Mouse (Mus musculus) midbrain, embryonic 12.5 days (tissue): ENCODE measurements at regions not wholly inside any gene's neighbourhood (a gene's known extent, or its start where the extent isn't known, plus 50 kb on each side); places are given as distances from the start of the nearest gene placed in this dataset.
"Not testable (repeated sequence)": the region's sequence is repeated elsewhere in the genome, so short reads cannot be mapped to it uniquely, and the experiment has no call there.

ENCODE experiments used
- ATAC-seq: fragments of 200-750 bp; cut with Nextera tagmentation; 2 replicates; pipeline ENCODE4 v1.8.0; 2017; ENCODE audit warnings: low read depth, moderate TSS enrichment, moderate library complexity; ENCODE audit not compliant: low FRiP score
- H3K27ac ChIP-seq: fragments of 300-500 bp; sonication (generic); replicated peaks from 2 replicates; pipeline ENCODE4 v1.5.1; 2016; ENCODE audit warnings: mild to moderate bottlenecking
- H3K27me3 ChIP-seq: fragments of 300-500 bp; sonication (generic); 2 replicates; pipeline ENCODE4 v1.6.1; 2016; ENCODE audit warnings: mild to moderate bottlenecking
- H3K36me3 ChIP-seq: fragments of 300-500 bp; sonication (generic); 2 replicates; pipeline ENCODE4 v1.6.1; 2016
- H3K4me1 ChIP-seq: fragments of 300-500 bp; sonication (generic); 2 replicates; pipeline ENCODE4 v1.6.1; 2016
- H3K4me2 ChIP-seq: fragments of 300-500 bp; sonication (generic); replicated peaks from 2 replicates; pipeline ENCODE4 v1.6.1; 2016; ENCODE audit warnings: mild to moderate bottlenecking, moderate library complexity
- H3K4me3 ChIP-seq: fragments of 300-500 bp; sonication (generic); 2 replicates; pipeline ENCODE4 v1.5.1; 2016; ENCODE audit warnings: mild to moderate bottlenecking
- H3K9ac ChIP-seq: fragments of 300-500 bp; sonication (generic); replicated peaks from 2 replicates; pipeline ENCODE4 v1.6.1; 2016; ENCODE audit warnings: mild to moderate bottlenecking, moderate library complexity
- H3K9me3 ChIP-seq: fragments of 300-500 bp; sonication (generic); 2 replicates; pipeline ENCODE4 v1.6.1; 2016; ENCODE audit warnings: mild to moderate bottlenecking
- WGBS: fragments of 180-500 bp; shearing (Covaris S2); methylation state at CpG from one replicate; pipeline ENCODE4 v1.1.7; 2016; 5-methylcytosine and 5-hydroxymethylcytosine counted together

DNA sequence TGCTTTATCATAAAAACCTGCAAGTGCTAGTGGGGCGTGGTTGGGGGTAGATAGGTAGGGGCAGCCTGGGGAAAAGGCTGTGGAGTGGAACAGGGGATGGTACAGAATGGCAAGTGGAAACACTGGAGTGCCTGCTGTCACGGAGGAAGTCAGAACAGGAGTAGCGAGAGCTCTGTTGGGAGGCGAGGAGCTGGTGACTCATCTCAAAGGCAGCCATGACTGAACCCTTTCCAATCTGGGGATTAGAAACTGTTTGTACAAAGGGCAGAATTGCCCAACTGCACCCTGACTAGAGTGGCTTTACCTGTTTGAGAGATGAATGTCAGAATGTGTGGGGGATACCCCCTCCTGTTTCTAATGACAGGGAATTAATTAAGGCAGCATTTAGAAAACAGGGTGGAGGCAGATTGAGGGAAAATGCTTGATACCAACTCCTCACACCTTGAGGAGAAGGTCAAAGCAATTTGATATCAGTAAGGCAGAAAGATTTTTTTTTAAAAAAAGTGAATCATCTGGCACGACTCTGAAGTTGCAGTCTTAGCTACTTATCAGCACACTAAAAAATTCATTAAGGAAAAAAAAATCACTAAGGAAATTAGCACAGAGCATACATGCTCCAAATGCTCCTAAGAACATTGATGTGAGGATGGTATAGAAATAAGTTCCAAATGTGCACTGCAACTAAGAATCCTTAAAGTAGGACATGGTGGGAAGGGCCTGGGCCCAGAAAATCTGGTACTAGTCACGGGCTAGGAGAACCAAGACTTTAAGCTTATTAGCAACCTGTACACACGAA, 54.7 kb upstream of the Usp25 start:
- H3K4me1 ChIP-seq = no peaks in the 10 kb centered on the region
- no peaks in the 10 kb centered on the region for H3K9me3 ChIP-seq
- H3K27me3 ChIP-seq = no peaks in the 10 kb centered on the region
- H3K4me3 ChIP-seq = no peak overlapping the region
- no peaks in the 10 kb centered on the region for H3K36me3 ChIP-seq
- no peak for ATAC-seq
- 74% methylated on average over 7 of the region's 7 CpGs for WGBS
- H3K9ac ChIP-seq = no peak overlapping the region
- no peak overlapping the region for H3K27ac ChIP-seq
- H3K4me2 ChIP-seq = no peak overlapping the region

DNA sequence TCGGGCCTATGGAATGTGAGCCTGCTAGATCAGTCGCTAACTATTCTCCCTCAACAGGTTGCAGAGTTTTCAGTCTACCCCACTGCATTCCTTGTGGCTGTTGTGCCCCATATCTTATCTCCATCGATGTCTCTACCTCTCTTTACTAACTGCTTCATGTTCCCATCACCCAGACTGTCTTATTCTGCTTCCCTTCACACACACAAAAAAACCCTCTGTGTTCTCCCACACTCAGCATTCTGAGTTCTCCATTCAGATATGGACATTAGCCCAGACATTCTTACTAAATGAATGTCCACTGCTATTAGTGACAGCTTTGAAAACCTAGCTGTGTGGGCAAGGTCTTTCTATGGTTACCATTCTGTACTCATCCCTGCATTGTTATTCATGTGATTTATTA, 56.0 kb upstream of the Usp25 start:
- H3K9me3 ChIP-seq = no peaks in the 10 kb centered on the region
- H3K36me3 ChIP-seq = no peaks in the 10 kb centered on the region
- ATAC-seq = no peak
- no peaks in the 10 kb centered on the region for H3K27me3 ChIP-seq
- H3K27ac ChIP-seq = no peak overlapping the region
- no peak overlapping the region for H3K4me3 ChIP-seq
- WGBS = 74% methylated on average over 3 of the region's 3 CpGs
- H3K4me1 ChIP-seq = no peaks in the 10 kb centered on the region
- no peak overlapping the region for H3K9ac ChIP-seq
- H3K4me2 ChIP-seq = no peak overlapping the region

DNA sequence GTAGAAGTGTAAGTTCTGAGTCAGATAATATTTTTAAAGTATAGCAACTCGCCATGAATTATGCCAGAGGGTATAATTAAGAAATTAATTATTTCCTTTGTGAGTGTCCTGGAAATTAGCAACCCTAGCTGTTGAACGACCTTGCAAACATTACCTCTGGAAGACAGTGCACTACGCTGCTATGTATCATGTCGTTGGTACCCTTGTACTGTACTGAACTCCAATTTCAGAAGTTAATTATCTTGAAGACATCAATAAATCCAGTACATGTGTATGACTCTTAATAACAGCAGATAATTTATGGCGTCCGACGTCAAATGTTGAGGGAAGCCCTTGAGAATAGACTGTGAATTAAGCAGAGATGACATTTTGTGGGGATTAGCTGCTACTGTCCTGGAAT, 56.4 kb upstream of the Usp25 start:
- H3K9ac ChIP-seq = no peak overlapping the region
- H3K4me2 ChIP-seq = no peak overlapping the region
- WGBS = 87% methylated on average over 7 of the region's 7 CpGs
- H3K9me3 ChIP-seq = no peaks in the 10 kb centered on the region
- H3K36me3 ChIP-seq = no peaks in the 10 kb centered on the region
- H3K4me1 ChIP-seq = no peaks in the 10 kb centered on the region
- ATAC-seq = no peak
- H3K27me3 ChIP-seq = no peaks in the 10 kb centered on the region
- H3K4me3 ChIP-seq = no peak overlapping the region
- no peak overlapping the region for H3K27ac ChIP-seq

DNA sequence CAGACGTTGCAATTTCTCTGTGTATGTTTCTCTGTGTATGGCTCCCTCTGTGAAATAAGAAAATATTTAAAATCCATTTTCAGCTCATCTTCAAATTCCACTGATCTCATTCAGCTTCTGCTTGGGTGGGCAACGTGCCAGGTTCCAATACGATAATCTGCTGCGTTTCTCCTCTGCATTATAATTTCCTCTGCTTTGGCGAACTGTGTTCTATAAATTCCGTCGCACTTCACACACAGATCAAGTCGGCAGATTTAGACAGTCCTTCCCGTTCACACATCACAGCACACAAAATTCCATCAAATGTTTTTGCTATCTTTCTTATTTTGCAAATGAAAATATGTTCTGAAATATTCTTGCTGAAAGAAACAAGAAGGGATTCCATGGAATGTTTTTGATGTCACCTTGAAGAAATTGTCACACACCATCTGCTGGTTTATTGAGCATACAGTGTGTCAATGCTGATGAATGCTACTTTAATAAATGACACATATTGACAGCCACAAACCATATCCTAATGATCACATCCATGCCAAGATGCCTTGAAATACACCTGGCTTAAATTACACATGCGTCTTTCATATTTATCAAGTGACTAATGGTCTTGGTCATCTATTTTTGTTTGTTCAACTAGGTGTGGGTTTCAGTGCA, 62.5 kb upstream of the Usp25 start:
- no peak overlapping the region for H3K27ac ChIP-seq
- no peak overlapping the region for H3K9ac ChIP-seq
- WGBS = 86% methylated on average over 10 of the region's 10 CpGs
- H3K4me2 ChIP-seq = no peak overlapping the region
- H3K4me3 ChIP-seq = no peak overlapping the region
- no peaks in the 10 kb centered on the region for H3K9me3 ChIP-seq
- H3K27me3 ChIP-seq = no peaks in the 10 kb centered on the region
- H3K4me1 ChIP-seq = no peaks in the 10 kb centered on the region
- no peak for ATAC-seq
- no peaks in the 10 kb centered on the region for H3K36me3 ChIP-seq

DNA sequence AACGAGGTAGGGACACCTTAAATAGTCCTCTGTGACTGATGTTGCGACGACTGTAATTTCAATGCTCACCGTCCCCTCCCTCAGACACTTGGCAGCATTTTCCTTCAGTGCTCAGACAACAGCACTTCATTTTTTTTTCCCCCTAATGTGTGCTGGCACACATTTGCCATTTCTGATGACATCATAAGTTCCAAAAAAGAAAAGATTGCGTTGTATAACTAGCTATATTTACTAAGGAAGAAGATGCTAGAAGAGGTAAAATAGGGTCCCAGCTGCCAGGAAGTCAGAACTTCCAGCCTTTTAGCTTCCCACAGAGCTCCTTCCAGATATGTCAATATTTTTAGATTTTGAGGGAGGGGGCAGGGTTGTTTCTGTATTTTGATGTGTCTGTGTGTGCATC, 66.5 kb upstream of the Usp25 start:
- Histone ChIP-seq H3K4me1 (no peaks in the 10 kb centered on the region), H3K36me3 (no peaks in the 10 kb centered on the region), H3K9ac (no peak overlapping the region), H3K9me3 (no peaks in the 10 kb centered on the region), H3K4me3 (no peak overlapping the region), H3K27me3 (no peaks in the 10 kb centered on the region), H3K27ac (no peak overlapping the region), H3K4me2 (no peak overlapping the region)
- ATAC-seq = no peak
- WGBS = 86% methylated on average over 5 of the region's 5 CpGs

DNA sequence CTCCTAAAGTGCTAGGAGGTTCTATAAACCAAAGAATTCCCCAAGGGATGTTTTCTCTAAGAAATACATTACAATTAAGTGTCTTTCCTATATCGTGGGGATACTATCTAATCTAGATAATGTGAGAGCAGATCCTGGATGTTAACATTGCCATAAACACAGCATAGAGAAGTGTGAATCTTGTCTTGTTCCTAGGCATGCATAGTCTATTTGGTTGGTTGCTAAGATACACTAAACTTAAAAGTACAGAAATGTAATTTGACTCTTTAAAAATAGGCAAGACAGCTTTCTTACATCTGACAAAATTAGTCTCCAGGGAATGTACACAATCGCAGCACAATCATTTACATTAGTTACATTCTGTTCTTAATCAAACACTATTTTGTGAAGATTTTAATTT, 75.4 kb upstream of the Usp25 start:
- no peaks in the 10 kb centered on the region for H3K27me3 ChIP-seq
- H3K4me1 ChIP-seq = no peaks in the 10 kb centered on the region
- H3K9me3 ChIP-seq = no peaks in the 10 kb centered on the region
- no peak overlapping the region for H3K4me3 ChIP-seq
- WGBS = 79% methylated on average over 2 of the region's 2 CpGs
- ATAC-seq = no peak
- no peak overlapping the region for H3K4me2 ChIP-seq
- H3K36me3 ChIP-seq = no peaks in the 10 kb centered on the region
- no peak overlapping the region for H3K27ac ChIP-seq
- no peak overlapping the region for H3K9ac ChIP-seq

DNA sequence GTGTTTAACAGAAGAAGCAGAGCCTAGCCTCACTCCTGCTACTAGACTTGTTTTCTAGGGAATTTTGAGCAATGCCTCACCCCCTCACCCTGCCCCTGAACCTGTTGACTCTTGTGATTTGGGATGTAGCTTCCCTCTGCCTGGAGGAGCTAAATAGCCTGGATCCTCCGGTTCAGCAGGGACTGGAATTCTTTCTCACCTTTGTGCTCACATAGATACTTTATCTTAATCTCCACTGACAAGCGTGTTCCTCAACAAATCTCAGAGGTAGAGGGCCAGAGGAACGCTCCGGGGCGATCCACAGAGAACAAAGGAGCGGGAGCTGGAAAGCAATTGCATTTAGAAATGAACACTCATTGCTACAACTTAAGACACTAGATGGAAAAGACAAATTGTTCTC, 85.6 kb upstream of the Usp25 start:
- 74% methylated on average over 6 of the region's 6 CpGs for WGBS
- H3K9me3 ChIP-seq = no peaks in the 10 kb centered on the region
- no peak overlapping the region for H3K27ac ChIP-seq

DNA sequence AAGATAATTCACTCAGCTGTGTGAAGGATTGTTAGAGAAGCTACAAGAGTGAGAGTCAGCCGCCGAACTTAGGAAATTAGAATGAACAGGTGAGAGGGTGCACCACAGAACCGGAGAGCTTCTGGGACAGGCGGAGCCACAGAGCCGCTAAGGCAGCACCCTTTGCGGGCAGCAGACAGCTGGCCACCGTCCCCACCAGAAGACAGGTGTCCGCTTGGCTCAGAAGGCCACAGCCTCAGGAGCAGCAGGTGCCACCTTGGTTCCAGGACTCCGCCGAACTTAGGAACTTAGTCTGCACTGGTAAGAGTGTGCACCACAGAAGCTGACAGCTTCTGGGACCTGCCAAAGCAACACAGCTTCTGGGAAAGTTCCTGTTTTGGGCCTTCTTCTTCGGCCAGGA, 93.4 kb upstream of the Usp25 start:
- H3K27me3 ChIP-seq, H3K4me3 ChIP-seq, H3K9ac ChIP-seq, ATAC-seq, H3K36me3 ChIP-seq, H3K4me1 ChIP-seq, H3K4me2 ChIP-seq, H3K27ac ChIP-seq, H3K9me3 ChIP-seq: not testable (repeated sequence)
- 95% methylated on average over 11 of the region's 11 CpGs for WGBS

More for the DNA sequence above, 85.6 kb upstream of the Usp25 start:
- no peaks in the 10 kb centered on the region for H3K4me1 ChIP-seq
- no peak overlapping the region for H3K4me3 ChIP-seq
- no peak overlapping the region for H3K4me2 ChIP-seq
- H3K27me3 ChIP-seq = no peaks in the 10 kb centered on the region
- ATAC-seq = no peak
- H3K9ac ChIP-seq = no peak overlapping the region
- no peaks in the 10 kb centered on the region for H3K36me3 ChIP-seq

DNA sequence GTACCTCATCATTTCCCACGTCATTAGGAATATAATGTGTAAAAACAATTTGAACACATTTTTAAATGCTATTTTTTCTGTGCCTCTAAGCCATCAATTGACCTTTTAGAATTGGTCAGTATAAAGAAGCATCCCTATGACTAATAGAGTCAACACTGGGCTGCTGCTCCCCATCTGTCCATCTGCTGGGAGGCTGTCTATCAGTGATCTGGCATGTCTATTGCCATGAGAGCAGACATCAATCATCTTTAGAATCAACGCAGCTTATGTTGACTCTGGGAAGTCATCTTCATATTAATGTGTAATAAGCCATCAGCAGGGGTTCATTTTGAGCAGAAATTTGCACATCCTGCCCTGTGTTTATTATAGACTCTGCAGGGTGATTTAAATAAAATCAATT, 94.9 kb upstream of the Usp25 start:
- no peaks in the 10 kb centered on the region for H3K27me3 ChIP-seq
- ATAC-seq = no peak
- H3K4me3 ChIP-seq = no peak overlapping the region
- H3K4me2 ChIP-seq = no peak overlapping the region
- no peak overlapping the region for H3K27ac ChIP-seq
- WGBS = 64% methylated on average over 2 of the region's 2 CpGs
- no peak overlapping the region for H3K9ac ChIP-seq
- H3K4me1 ChIP-seq = no peaks in the 10 kb centered on the region
- no peaks in the 10 kb centered on the region for H3K9me3 ChIP-seq
- no peaks in the 10 kb centered on the region for H3K36me3 ChIP-seq

DNA sequence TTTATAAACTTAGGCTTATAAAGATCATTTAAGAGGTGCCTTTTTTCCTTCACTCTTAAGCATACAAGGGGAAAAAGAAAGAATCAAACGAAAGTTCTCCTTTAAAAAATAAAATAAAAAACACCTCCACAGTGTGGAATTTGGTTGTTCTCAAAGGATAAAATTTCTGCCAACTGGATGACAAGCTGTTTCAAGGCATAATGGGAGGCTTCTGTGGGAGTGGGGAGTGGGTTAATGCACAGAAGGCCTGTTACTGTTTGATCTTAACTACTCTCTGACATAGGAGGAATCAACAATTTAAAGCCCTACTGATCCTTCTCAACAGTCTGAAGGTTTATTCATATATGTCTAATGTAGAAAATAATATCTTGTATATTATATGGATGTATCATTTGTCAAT, 99.2 kb upstream of the Usp25 start:
- H3K4me3 ChIP-seq = no peak overlapping the region
- no peak overlapping the region for H3K9ac ChIP-seq
- no peak overlapping the region for H3K4me2 ChIP-seq
- H3K36me3 ChIP-seq = no peaks in the 10 kb centered on the region
- no peak overlapping the region for H3K27ac ChIP-seq
- no peaks in the 10 kb centered on the region for H3K27me3 ChIP-seq
- H3K9me3 ChIP-seq = no peaks in the 10 kb centered on the region
- no peak for ATAC-seq
- WGBS = 66% methylated on average over 1 of the region's 1 CpGs
- H3K4me1 ChIP-seq = no peaks in the 10 kb centered on the region

DNA sequence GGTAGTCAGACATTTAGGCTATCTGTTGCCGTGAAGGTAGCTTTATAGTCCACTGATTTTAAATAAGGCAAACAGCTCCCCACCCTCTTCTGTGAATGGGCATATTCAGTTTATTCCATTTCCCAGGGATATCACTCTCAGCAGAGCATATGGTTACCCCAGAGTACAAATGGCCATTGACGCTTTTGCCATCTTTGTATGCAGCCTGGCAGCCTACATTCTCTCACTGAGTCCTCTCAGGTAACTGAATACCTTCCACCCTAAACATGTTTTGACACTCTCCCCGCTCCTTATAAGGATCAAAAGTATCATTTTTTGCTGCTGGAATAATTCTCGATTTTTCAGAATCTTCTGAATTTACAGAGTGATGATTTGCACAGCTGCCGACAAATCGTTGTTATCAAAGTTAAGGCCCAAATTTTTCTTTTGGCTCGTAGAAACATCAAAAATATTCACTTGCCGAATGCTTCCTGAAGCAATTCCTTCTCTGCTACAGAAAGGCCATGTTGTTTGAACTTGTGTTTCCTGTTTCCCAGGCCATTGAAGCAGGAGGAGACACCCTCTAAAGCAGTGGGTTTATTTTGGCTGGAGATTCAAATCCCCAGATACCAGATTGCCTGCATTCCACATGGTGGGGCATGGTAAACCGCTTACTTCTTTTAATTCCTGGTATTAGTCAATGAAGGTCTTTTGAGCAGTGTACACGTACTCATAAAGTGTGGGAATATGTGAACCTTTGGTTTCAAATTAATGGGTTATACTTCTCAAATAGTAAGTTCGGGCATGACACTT, 108.1 kb upstream of the Usp25 start:
- no peaks in the 10 kb centered on the region for H3K4me1 ChIP-seq
- 86% methylated on average over 11 of the region's 11 CpGs for WGBS
- no peak overlapping the region for H3K4me2 ChIP-seq
- ATAC-seq = no peak
- H3K36me3 ChIP-seq = no peaks in the 10 kb centered on the region
- no peaks in the 10 kb centered on the region for H3K27me3 ChIP-seq
- no peaks in the 10 kb centered on the region for H3K9me3 ChIP-seq
- no peak overlapping the region for H3K27ac ChIP-seq
- H3K4me3 ChIP-seq = no peak overlapping the region
- H3K9ac ChIP-seq = no peak overlapping the region

DNA sequence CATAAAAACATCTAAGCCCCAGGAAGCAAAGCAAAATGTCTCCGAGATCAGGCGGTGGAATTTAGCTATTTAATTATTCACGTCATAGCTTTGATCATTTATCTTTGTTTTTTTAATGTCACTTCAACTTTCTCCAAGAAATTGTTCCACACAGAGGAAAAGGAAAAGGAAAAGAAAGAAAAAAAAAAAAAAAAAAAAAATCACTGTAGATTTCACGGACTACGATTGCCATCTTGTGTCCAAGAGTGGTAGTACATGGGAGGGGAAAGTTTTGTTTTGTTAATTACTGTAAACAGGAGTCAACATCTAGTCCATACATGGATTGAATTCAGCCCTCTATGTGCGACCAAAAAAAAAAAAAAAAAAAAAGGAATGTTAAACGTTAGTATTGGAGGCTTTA, 114.4 kb upstream of the Usp25 start:
- 25% methylated on average over 7 of the region's 7 CpGs for WGBS
- H3K9me3 ChIP-seq = no peaks in the 10 kb centered on the region
- no peak for ATAC-seq
- H3K27ac ChIP-seq = no peak overlapping the region
- no peak overlapping the region for H3K4me2 ChIP-seq
- H3K36me3 ChIP-seq = no peaks in the 10 kb centered on the region
- H3K27me3 ChIP-seq = peaks cover 20% of the 10 kb centered on the region
- H3K4me1 ChIP-seq = peaks cover 6% of the 10 kb centered on the region; the same call in 1 of the 2 replicates
- no peak overlapping the region for H3K4me3 ChIP-seq
- no peak overlapping the region for H3K9ac ChIP-seq
